Mouse (Mus musculus): ENCODE results near the gene Med10. TPM values are rescaled to one million over a fixed set of nuclear protein-coding genes. Genes with fewer than 3 reads are reported as not detected.

Med10 gene
- polyA plus RNA-seq, 2 experiments, result 72.0 to 121 TPM

GRCm38 (mm10) chr13:69791814-69792213 is 10.4 kb upstream of the Med10 start:
- Histone ChIP-seq H3K4me2 (replicated peaks; ENCODE audit: low read depth, low read length, severe bottlenecking) (no peak overlapping the region), H3K4me3 (replicated peaks; ENCODE audit: low read length) (no peak overlapping the region), H3K36me3 (ENCODE audit: control insufficient read depth, insufficient read depth, low read length) (no peaks in the 10 kb centered on the region), H3K4me1 (ENCODE audit: control insufficient read depth, insufficient read depth, low read length) (no peaks in the 10 kb centered on the region), H3K9ac (ENCODE audit: low read depth, low read length, severe bottlenecking) (no peak overlapping the region), H3K9me3 (ENCODE audit: control insufficient read depth, low read length) (no peaks in the 10 kb centered on the region), H3K27me3 (ENCODE audit: control insufficient read depth, insufficient read depth, low read length) (no peaks in the 10 kb centered on the region), H3K27ac (replicated peaks; ENCODE audit: low read depth, low read length) (no peak overlapping the region)
- ATAC-seq (ENCODE audit: low FRiP score, low read depth) (no peak), DNase-seq (ENCODE audit: low spot score) (no peak)
- no peak for TF ChIP-seq POLR2A (IDR thresholded peaks at IDR 0.05; ENCODE audit: borderline replicate concordance, extremely low read depth, insufficient read depth, insufficient read length)
- WGBS, result 92% methylated on average over 1 of the region's 1 CpGs

- H3K27ac ChIP-seq (replicated peaks; ENCODE audit: low read depth, low read length), result no peak overlapping the region
- no peaks in the 10 kb centered on the region for H3K9me3 ChIP-seq (ENCODE audit: control insufficient read depth, low read length)
- H3K4me1 ChIP-seq (ENCODE audit: control insufficient read depth, insufficient read depth, low read length), result no peaks in the 10 kb centered on the region
- DNase-seq (ENCODE audit: low spot score) (no peak), ATAC-seq (ENCODE audit: low FRiP score, low read depth) (no peak)
- whole genome bisulfite sequencing, result 37% methylated on average over 12 of the region's 12 CpGs
- no peak overlapping the region for H3K4me3 ChIP-seq (replicated peaks; ENCODE audit: low read length)
- H3K36me3 ChIP-seq (ENCODE audit: control insufficient read depth, insufficient read depth, low read length), result no peaks in the 10 kb centered on the region
- no peak for TF ChIP-seq POLR2A (IDR thresholded peaks at IDR 0.05; ENCODE audit: borderline replicate concordance, extremely low read depth, insufficient read depth, insufficient read length)
- no peak overlapping the region for H3K9ac ChIP-seq (ENCODE audit: low read depth, low read length, severe bottlenecking)
- no peak overlapping the region for H3K4me2 ChIP-seq (replicated peaks; ENCODE audit: low read depth, low read length, severe bottlenecking)
- no peaks in the 10 kb centered on the region for H3K27me3 ChIP-seq (ENCODE audit: control insufficient read depth, insufficient read depth, low read length)
These were observed 9.6 kb upstream of the Med10 start for GRCm38 (mm10) chr13:69792541-69793009.

DNA sequence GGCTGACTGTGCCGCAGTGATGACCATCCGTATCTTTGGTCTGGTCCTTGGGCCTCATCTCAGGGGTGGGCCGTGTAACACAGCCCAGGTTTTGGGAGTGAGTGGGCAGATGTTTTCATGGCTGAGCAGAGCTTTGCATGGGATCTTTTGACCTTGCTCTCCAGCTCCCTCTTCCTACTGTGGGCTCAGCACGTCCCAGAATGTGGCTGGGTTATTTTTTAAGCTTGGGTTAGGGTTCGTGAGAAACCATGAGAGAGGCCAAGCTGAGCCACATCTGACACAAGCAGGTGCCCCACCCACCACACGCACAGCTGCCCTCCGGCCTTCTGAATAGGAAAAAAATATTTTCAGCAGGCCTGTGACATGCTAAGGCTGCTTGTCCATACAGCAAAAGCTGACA is 7.4 kb upstream of the Med10 start:
- Histone ChIP-seq H3K36me3 (ENCODE audit: control insufficient read depth, insufficient read depth, low read length) (no peaks in the 10 kb centered on the region), H3K9me3 (ENCODE audit: control insufficient read depth, low read length) (no peaks in the 10 kb centered on the region), H3K9ac (ENCODE audit: low read depth, low read length, severe bottlenecking) (no peak overlapping the region), H3K27ac (replicated peaks; ENCODE audit: low read depth, low read length) (no peak overlapping the region), H3K4me3 (replicated peaks; ENCODE audit: low read length) (no peak overlapping the region), H3K4me1 (ENCODE audit: control insufficient read depth, insufficient read depth, low read length) (no peaks in the 10 kb centered on the region), H3K27me3 (ENCODE audit: control insufficient read depth, insufficient read depth, low read length) (no peaks in the 10 kb centered on the region), H3K4me2 (replicated peaks; ENCODE audit: low read depth, low read length, severe bottlenecking) (no peak overlapping the region)
- TF ChIP-seq POLR2A (IDR thresholded peaks at IDR 0.05; ENCODE audit: borderline replicate concordance, extremely low read depth, insufficient read depth, insufficient read length), result no peak
- DNase-seq (ENCODE audit: low spot score), result no peak
- 57% methylated on average over 7 of the region's 7 CpGs for WGBS
- no peak for ATAC-seq (ENCODE audit: low FRiP score, low read depth)

DNA sequence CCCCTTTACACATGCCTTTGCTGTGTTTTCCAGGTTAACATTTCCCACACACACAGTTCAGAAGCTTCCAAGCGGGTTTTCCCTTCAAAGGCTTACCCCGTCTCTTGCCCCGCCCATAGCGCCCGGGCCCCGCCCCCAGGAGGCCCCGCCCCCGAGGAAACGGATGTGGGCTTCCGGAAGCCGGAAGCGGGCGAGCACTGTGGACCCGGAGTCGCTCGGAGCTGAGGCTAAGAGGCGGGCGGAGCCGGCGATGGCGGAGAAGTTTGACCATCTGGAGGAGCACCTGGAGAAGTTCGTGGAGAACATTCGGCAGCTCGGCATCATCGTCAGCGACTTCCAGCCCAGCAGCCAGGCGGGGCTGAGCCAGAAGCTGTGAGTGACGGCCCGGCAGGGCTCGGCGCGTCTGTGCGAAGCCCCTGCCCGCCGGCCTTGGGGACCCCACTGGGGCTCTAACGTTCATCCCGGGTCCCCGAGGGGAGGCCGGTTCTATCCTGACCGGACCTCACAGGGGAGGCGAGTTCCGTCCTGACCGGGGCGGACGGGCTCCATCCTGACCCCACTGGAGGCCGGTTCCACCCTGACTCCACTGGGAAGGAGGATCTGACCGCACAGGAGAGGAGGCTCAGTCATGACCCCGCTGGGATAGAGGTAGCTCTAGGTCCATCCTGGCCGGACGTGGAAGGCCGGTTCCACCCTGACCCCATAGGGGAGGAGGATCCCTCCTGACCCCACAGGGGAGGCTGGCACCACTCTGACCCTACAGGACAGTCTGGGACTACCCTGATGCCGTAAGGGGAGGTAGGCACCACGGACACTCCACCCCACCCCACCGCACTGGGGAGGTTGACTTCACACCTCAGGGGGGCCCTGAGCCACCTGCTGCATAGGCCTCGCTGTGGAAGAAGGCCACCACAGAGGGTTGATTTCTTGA is 7.8 kb downstream of the Med10 start:
- peak; percentile 76 for DNase-seq (ENCODE audit: low spot score)
- peak; percentile 70; the same call in 1 of the 2 replicates for TF ChIP-seq POLR2A (IDR thresholded peaks at IDR 0.05; ENCODE audit: borderline replicate concordance, extremely low read depth, insufficient read depth, insufficient read length)
- peaks cover 12% of the 10 kb centered on the region for H3K4me1 ChIP-seq (ENCODE audit: control insufficient read depth, insufficient read depth, low read length)
- WGBS, result 2% methylated on average over 53 of the region's 55 CpGs
- no peaks in the 10 kb centered on the region for H3K27me3 ChIP-seq (ENCODE audit: control insufficient read depth, insufficient read depth, low read length)
- peaks cover 28% of the 10 kb centered on the region for H3K36me3 ChIP-seq (ENCODE audit: control insufficient read depth, insufficient read depth, low read length)
- peak; percentile 98 for ATAC-seq (ENCODE audit: low FRiP score, low read depth)
- H3K9ac ChIP-seq (ENCODE audit: low read depth, low read length, severe bottlenecking), result peak overlapping the region; percentile 88
- peak overlapping the region; percentile 87 for H3K4me2 ChIP-seq (replicated peaks; ENCODE audit: low read depth, low read length, severe bottlenecking)
- H3K27ac ChIP-seq (replicated peaks; ENCODE audit: low read depth, low read length), result peak overlapping the region; percentile 39; the same call in 1 of the 2 replicates
- no peaks in the 10 kb centered on the region for H3K9me3 ChIP-seq (ENCODE audit: control insufficient read depth, low read length)
- peak overlapping the region; percentile 86 for H3K4me3 ChIP-seq (replicated peaks; ENCODE audit: low read length)

- Histone ChIP-seq H3K4me3 (replicated peaks; ENCODE audit: low read length) (peak overlapping the region; percentile 86), H3K36me3 (ENCODE audit: control insufficient read depth, insufficient read depth, low read length) (peaks cover 37% of the 10 kb centered on the region), H3K4me2 (replicated peaks; ENCODE audit: low read depth, low read length, severe bottlenecking) (peak overlapping the region; percentile 87), H3K4me1 (ENCODE audit: control insufficient read depth, insufficient read depth, low read length) (peaks cover 12% of the 10 kb centered on the region), H3K27ac (replicated peaks; ENCODE audit: low read depth, low read length) (no peak overlapping the region), H3K27me3 (ENCODE audit: control insufficient read depth, insufficient read depth, low read length) (no peaks in the 10 kb centered on the region), H3K9me3 (ENCODE audit: control insufficient read depth, low read length) (no peaks in the 10 kb centered on the region), H3K9ac (ENCODE audit: low read depth, low read length, severe bottlenecking) (peak overlapping the region; percentile 88; the same call in 1 of the 2 replicates)
- DNase-seq (ENCODE audit: low spot score), result no peak
- WGBS, result 85% methylated on average over 14 of the region's 14 CpGs
- no peak for TF ChIP-seq POLR2A (IDR thresholded peaks at IDR 0.05; ENCODE audit: borderline replicate concordance, extremely low read depth, insufficient read depth, insufficient read length)
- ATAC-seq (ENCODE audit: low FRiP score, low read depth), result no peak
These were observed 8.9 kb downstream of the Med10 start for GRCm38 (mm10) chr13:69810936-69811680.

All from limb, embryonic 14.5 days (tissue).